28 mouse cellular contexts compared by ENCODE assay signal in genomic region chr9:76313921-76314320, GRCm38 (mm10). TPM values are rescaled to one million over a fixed set of nuclear protein-coding genes. Genes with fewer than 3 reads are reported as not detected.
DNase-seq lines count a peak whose midpoint lies in the region; TF ChIP-seq lines count a peak whose summit lies in the region.
"Had no signal": no experiment of that assay in that cellular context is flagged by ENCODE, and none has a peak within 500 bp of the region (broad histone marks: within the 10 kb centered on the region; RNA-seq: fewer than 3 reads in every experiment).

No protein-coding gene starts in this region.

- no peaks in the 10 kb centered on the region for H3K36me3 ChIP-seq in E14TG2a.4 (ENCODE audit: insufficient read depth, low read length)
- H3K36me3 ChIP-seq in heart, adult 2 months (ENCODE audit: control insufficient read depth, insufficient read depth, low read length): no peaks in the 10 kb centered on the region
- H3K36me3 ChIP-seq: G1E had no signal

- no peak overlapping the region for H3K27ac ChIP-seq in heart, adult 2 months

- no peak for TF ChIP-seq CTCF in E14TG2a.4 (conservative IDR thresholded peaks at IDR 0.05; ENCODE audit: low read length)
- no peak for TF ChIP-seq CTCF in heart, adult 2 months (IDR thresholded peaks at IDR 0.05)

- no peaks in the 10 kb centered on the region for H3K79me2 ChIP-seq in heart, adult 2 months (replicated peaks; ENCODE audit: control insufficient read depth, insufficient read depth, low read length)

- no peak overlapping the region for H3K9ac ChIP-seq in heart, adult 2 months (ENCODE audit: low read depth, low read length)

- no peaks in the 10 kb centered on the region for H3K27me3 ChIP-seq in E14TG2a.4 (ENCODE audit: insufficient read depth, low read length)
- no peaks in the 10 kb centered on the region for H3K27me3 ChIP-seq in heart, adult 2 months (ENCODE audit: control insufficient read depth, insufficient read depth, low read length)
- H3K27me3 ChIP-seq: CH12.LX, Patski had no signal

- no peaks in the 10 kb centered on the region for H3K9me3 ChIP-seq in E14TG2a.4 (ENCODE audit: low read length)
- H3K9me3 ChIP-seq: G1E had no signal

- intact Hi-C loops in left cerebral cortex, postnatal 36 days (cut with DNase I): no loop called here
- intact Hi-C loops in heart, adult 2 months (cut with DNase I): no loop called here

- peaks cover 36% of the 10 kb centered on the region for H3K4me1 ChIP-seq in E14TG2a.4 (replicated peaks; ENCODE audit: low read depth, low read length)
- no peaks in the 10 kb centered on the region for H3K4me1 ChIP-seq in heart, adult 2 months (ENCODE audit: control insufficient read depth, insufficient read depth, low read length)

- DNase-seq in ES-CJ7 (ENCODE audit: low read depth, low spot score) (peak; percentile 91), R1 (ENCODE audit: low read depth, low spot score) (peak; percentile 90), ZHBTc4 (ENCODE audit: low read depth, low spot score) (peak; percentile 91)
- DNase-seq in cerebellum, postnatal 36 days: no peak
- DNase-seq in left cerebral cortex, postnatal 36 days (ENCODE audit: low spot score in 2 of 2): no peak
- DNase-seq in thymus, postnatal 36 days: no peak
- no peak for DNase-seq in heart, adult 2 months
- DNase-seq: adrenal gland, adult 2 months; adrenal gland, adult 8-10 months; adrenal gland, postnatal 10 days; adrenal gland, postnatal 14 days; adrenal gland, postnatal 25 days; adrenal gland, postnatal 36 days; B cell, adult 2 months; cerebellum, adult 11 months; cerebellum, adult 11-12 months; cerebellum, adult 18-20 months; cerebellum, adult 2 months; cerebellum, adult 8-10 months; cerebellum, adult 9-10 months had no signal

- TF ChIP-seq POLR2A in heart, adult 2 months (IDR thresholded peaks at IDR 0.05; ENCODE audit: insufficient read depth, low read depth, low read length): no peak

- TF ChIP-seq EP300 in heart, adult 2 months (IDR thresholded peaks at IDR 0.05; ENCODE audit: insufficient read depth, low read depth, low read length): no peak

- H3K4me3 ChIP-seq in E14TG2a.4 (replicated peaks; ENCODE audit: low read length): peak overlapping the region; percentile 32; the same call in 1 of the 2 replicates
- H3K4me3 ChIP-seq in heart, adult 2 months: no peak overlapping the region

RNA-seq across cellular contexts. Expression of gene Hcrtr2, which starts 9.7 kb away (rescaled TPM):
- total RNA-seq in left cerebral cortex, postnatal 36 days (2021): 1 to 10 TPM; 2.0 to 2.9 TPM
- not detected for total RNA-seq in heart, adult 2 months (2021)
- polyA plus RNA-seq in heart, adult 2 months (2012; rRNA removed): not detected in 2 replicates
- total RNA-seq: CH12.LX, MEL had no signal
- polyA plus RNA-seq: activated CD4-positive, CD25-positive, alpha-beta regulatory T cell, adult 4 months; C2C12; CD4-positive, CD25-positive, alpha-beta regulatory T cell, adult 4 months; G1E; Patski had no signal

Comparison
In these comparisons a context has a peak if more than half of its experiments do, and no peak if none do; other contexts are left out.
1. DNase-seq: peak in ES-CJ7 (single experiment), R1 (single experiment) and ZHBTc4 (single experiment); none in cerebellum, postnatal 36 days (0 of 2), left cerebral cortex, postnatal 36 days (0 of 2), thymus, postnatal 36 days (0 of 2) and heart, adult 2 months (0 of 2).